Mouse (Mus musculus): ENCODE results near the gene Polr2f. TPM values are rescaled to one million over a fixed set of nuclear protein-coding genes. Genes with fewer than 3 reads are reported as not detected.
A peak's percentile ranks its signal among the peaks of the same experiment; 100 is the strongest.

The Polr2f gene
- polyA plus RNA-seq, 1 experiment from 2014 or later: 337 TPM

- Histone ChIP-seq H3K9me3 (replicated peaks) (no peaks in the 10 kb centered on the region), H3K36me3 (no peaks in the 10 kb centered on the region), H3K9ac (peak overlapping the region; percentile 38), H3K4me3 (peak overlapping the region; percentile 32), H3K4me2 (replicated peaks) (peak overlapping the region; percentile 31), H3K4me1 (peaks cover 34% of the 10 kb centered on the region), H3K27me3 (peaks cover 63% of the 10 kb centered on the region), H3K27ac (peak overlapping the region; percentile 23; the same call in 1 of the 2 replicates)
- 4% methylated on average over 14 of the region's 15 CpGs for WGBS
- no peak for ATAC-seq (ENCODE audit: low FRiP score)
Observed at GRCm38 (mm10) chr15:79164251-79164650, 23.4 kb downstream of the Polr2f start.

GRCm38 (mm10) chr15:79165140-79165539 is 24.3 kb downstream of the Polr2f start, which contains the start of gene Sox10:
Sox10 (minus strand) TSS chr15:79165240.
- peak within 1 kb of the TSS; percentile 31 for H3K4me2 ChIP-seq (replicated peaks)
- H3K9me3 ChIP-seq (replicated peaks): no peaks in the 10 kb centered on the region
- H3K4me3 ChIP-seq: peak within 1 kb of the TSS; percentile 32
- ATAC-seq (ENCODE audit: low FRiP score): no peak
- peaks cover 34% of the 10 kb centered on the region for H3K4me1 ChIP-seq
- no peaks in the 10 kb centered on the region for H3K36me3 ChIP-seq
- H3K27ac ChIP-seq: peak within 1 kb of the TSS; percentile 76
- peak within 1 kb of the TSS; percentile 44 for H3K9ac ChIP-seq
- peaks cover 65% of the 10 kb centered on the region for H3K27me3 ChIP-seq
- WGBS: 47% methylated on average over 5 of the region's 5 CpGs

- peak; percentile 60 for ATAC-seq (ENCODE audit: low FRiP score)
- Histone ChIP-seq H3K27ac (peak overlapping the region; percentile 76), H3K4me3 (no peak overlapping the region), H3K4me1 (peaks cover 32% of the 10 kb centered on the region), H3K4me2 (replicated peaks) (0 out of 2 replicates have a peak overlapping the region, but pooled peaks have one; percentile 8), H3K36me3 (no peaks in the 10 kb centered on the region), H3K9ac (no peak overlapping the region), H3K27me3 (peaks cover 51% of the 10 kb centered on the region), H3K9me3 (replicated peaks) (no peaks in the 10 kb centered on the region)
- WGBS: 41% methylated on average over 8 of the region's 8 CpGs
Observed at GRCm38 (mm10) chr15:79166712-79167111, 25.9 kb downstream of the Polr2f start.

- ATAC-seq (ENCODE audit: low FRiP score): no peak
- H3K9ac ChIP-seq: no peak overlapping the region
- peaks cover 17% of the 10 kb centered on the region for H3K4me1 ChIP-seq
- no peaks in the 10 kb centered on the region for H3K36me3 ChIP-seq
- WGBS: 51% methylated on average over 6 of the region's 6 CpGs
- H3K4me2 ChIP-seq (replicated peaks): no peak overlapping the region
- peaks cover 5% of the 10 kb centered on the region; the same call in 1 of the 2 replicates for H3K27me3 ChIP-seq
- no peaks in the 10 kb centered on the region for H3K9me3 ChIP-seq (replicated peaks)
- no peak overlapping the region for H3K4me3 ChIP-seq
- H3K27ac ChIP-seq: no peak overlapping the region
Observed at GRCm38 (mm10) chr15:79176905-79177304, 36.1 kb downstream of the Polr2f start.

- Histone ChIP-seq H3K9ac (no peak overlapping the region), H3K4me2 (replicated peaks) (no peak overlapping the region), H3K9me3 (replicated peaks) (no peaks in the 10 kb centered on the region), H3K4me1 (no peaks in the 10 kb centered on the region), H3K36me3 (no peaks in the 10 kb centered on the region), H3K4me3 (no peak overlapping the region), H3K27me3 (no peaks in the 10 kb centered on the region), H3K27ac (no peak overlapping the region)
- no peak for ATAC-seq (ENCODE audit: low FRiP score)
- WGBS: 85% methylated on average over 10 of the region's 10 CpGs
Observed at GRCm38 (mm10) chr15:79185213-79185612, 44.4 kb downstream of the Polr2f start.

- no peak overlapping the region for H3K4me2 ChIP-seq (replicated peaks)
- no peak overlapping the region for H3K4me3 ChIP-seq
- no peak for ATAC-seq (ENCODE audit: low FRiP score)
- H3K4me1 ChIP-seq: peaks cover 9% of the 10 kb centered on the region
- 91% methylated on average over 8 of the region's 8 CpGs for WGBS
- no peak overlapping the region for H3K9ac ChIP-seq
- no peaks in the 10 kb centered on the region for H3K27me3 ChIP-seq
- H3K27ac ChIP-seq: no peak overlapping the region
- no peaks in the 10 kb centered on the region for H3K9me3 ChIP-seq (replicated peaks)
- no peaks in the 10 kb centered on the region for H3K36me3 ChIP-seq
Observed at GRCm38 (mm10) chr15:79187819-79188218, 47.0 kb downstream of the Polr2f start.

- Histone ChIP-seq H3K27ac (no peak overlapping the region), H3K9ac (no peak overlapping the region), H3K27me3 (no peaks in the 10 kb centered on the region), H3K4me3 (no peak overlapping the region), H3K4me2 (replicated peaks) (no peak overlapping the region), H3K9me3 (replicated peaks) (no peaks in the 10 kb centered on the region), H3K36me3 (no peaks in the 10 kb centered on the region), H3K4me1 (peaks cover 29% of the 10 kb centered on the region)
- ATAC-seq (ENCODE audit: low FRiP score): no peak
- 91% methylated on average over 2 of the region's 2 CpGs for WGBS
Observed at GRCm38 (mm10) chr15:79191426-79191825, 50.6 kb downstream of the Polr2f start.

- no peaks in the 10 kb centered on the region for H3K27me3 ChIP-seq
- H3K4me2 ChIP-seq (replicated peaks): peak overlapping the region; percentile 33; the same call in 1 of the 2 replicates
- no peak overlapping the region for H3K4me3 ChIP-seq
- no peaks in the 10 kb centered on the region for H3K36me3 ChIP-seq
- 0 out of 2 replicates have a peak, but pooled peaks have one; percentile 27 for ATAC-seq (ENCODE audit: low FRiP score)
- H3K9me3 ChIP-seq (replicated peaks): no peaks in the 10 kb centered on the region
- WGBS: 82% methylated on average over 6 of the region's 6 CpGs
- no peak overlapping the region for H3K9ac ChIP-seq
- H3K4me1 ChIP-seq: peaks cover 29% of the 10 kb centered on the region
- peak overlapping the region; percentile 92 for H3K27ac ChIP-seq
Observed at GRCm38 (mm10) chr15:79192450-79192849, 51.6 kb downstream of the Polr2f start.

- Histone ChIP-seq H3K36me3 (no peaks in the 10 kb centered on the region), H3K4me3 (no peak overlapping the region), H3K27me3 (no peaks in the 10 kb centered on the region), H3K9ac (peak overlapping the region; percentile 47; the same call in 1 of the 2 replicates), H3K4me1 (peaks cover 29% of the 10 kb centered on the region), H3K27ac (peak overlapping the region; percentile 92), H3K4me2 (replicated peaks) (peak overlapping the region; percentile 33), H3K9me3 (replicated peaks) (no peaks in the 10 kb centered on the region)
- ATAC-seq (ENCODE audit: low FRiP score): peak; percentile 85
- WGBS: 22% methylated on average over 27 of the region's 27 CpGs
Observed at GRCm38 (mm10) chr15:79192885-79193845, 52.4 kb downstream of the Polr2f start.

- Histone ChIP-seq H3K9ac (no peak overlapping the region), H3K27ac (peak overlapping the region; percentile 92), H3K27me3 (no peaks in the 10 kb centered on the region), H3K4me3 (no peak overlapping the region), H3K4me2 (replicated peaks) (no peak overlapping the region), H3K36me3 (no peaks in the 10 kb centered on the region), H3K9me3 (replicated peaks) (no peaks in the 10 kb centered on the region), H3K4me1 (peaks cover 29% of the 10 kb centered on the region)
- ATAC-seq (ENCODE audit: low FRiP score): no peak
- WGBS: 81% methylated on average over 9 of the region's 9 CpGs
Observed at GRCm38 (mm10) chr15:79194048-79194447, 53.2 kb downstream of the Polr2f start.

GRCm38 (mm10) chr15:79194946-79195345 is 54.1 kb downstream of the Polr2f start:
- no peak for ATAC-seq (ENCODE audit: low FRiP score)
- no peaks in the 10 kb centered on the region for H3K27me3 ChIP-seq
- H3K9me3 ChIP-seq (replicated peaks): no peaks in the 10 kb centered on the region
- H3K4me2 ChIP-seq (replicated peaks): no peak overlapping the region
- no peak overlapping the region for H3K4me3 ChIP-seq
- 61% methylated on average over 2 of the region's 2 CpGs for WGBS
- H3K9ac ChIP-seq: no peak overlapping the region
- H3K4me1 ChIP-seq: peaks cover 29% of the 10 kb centered on the region
- H3K36me3 ChIP-seq: no peaks in the 10 kb centered on the region
- no peak overlapping the region for H3K27ac ChIP-seq

GRCm38 (mm10) chr15:79195492-79195891 is 54.7 kb downstream of the Polr2f start:
- no peaks in the 10 kb centered on the region for H3K27me3 ChIP-seq
- H3K4me3 ChIP-seq: no peak overlapping the region
- H3K4me1 ChIP-seq: peaks cover 29% of the 10 kb centered on the region
- no peak overlapping the region for H3K27ac ChIP-seq
- WGBS: 86% methylated on average over 8 of the region's 8 CpGs
- no peaks in the 10 kb centered on the region for H3K9me3 ChIP-seq (replicated peaks)
- ATAC-seq (ENCODE audit: low FRiP score): no peak
- H3K4me2 ChIP-seq (replicated peaks): no peak overlapping the region
- no peak overlapping the region for H3K9ac ChIP-seq
- no peaks in the 10 kb centered on the region for H3K36me3 ChIP-seq
